Mouse (Mus musculus): ENCODE measurements at regions not wholly inside any gene's neighbourhood (a gene's known extent, or its start where the extent isn't known, plus 50 kb on each side); places are given as distances from the start of the nearest gene placed in this dataset.
"Not testable (repeated sequence)": the region's sequence is repeated elsewhere in the genome, so short reads cannot be mapped to it uniquely, and the experiment has no call there.

DNA sequence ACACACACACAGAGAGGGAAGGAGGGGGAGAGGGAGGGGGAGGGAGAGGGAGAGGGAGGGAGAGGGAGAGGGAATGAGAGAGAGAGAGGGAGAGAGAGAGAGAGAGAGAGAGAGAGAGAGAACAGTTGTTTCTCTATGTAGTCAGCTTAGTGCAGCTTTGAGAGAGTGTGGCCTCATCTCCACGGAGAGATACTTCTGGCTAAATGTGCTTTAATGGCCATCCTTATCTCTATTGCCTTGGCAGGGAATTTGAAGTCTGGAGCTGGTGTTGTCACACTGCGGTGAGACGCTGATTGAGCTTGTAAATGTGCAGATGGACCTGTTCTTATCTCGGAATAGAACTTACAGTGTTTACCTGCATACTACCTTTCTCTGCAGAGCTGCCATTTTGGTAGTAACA is 160.9 kb upstream of the Arglu1 start:
- DNase-seq (ENCODE audit: extremely low read depth, low read depth, low spot score), result no peak

DNA sequence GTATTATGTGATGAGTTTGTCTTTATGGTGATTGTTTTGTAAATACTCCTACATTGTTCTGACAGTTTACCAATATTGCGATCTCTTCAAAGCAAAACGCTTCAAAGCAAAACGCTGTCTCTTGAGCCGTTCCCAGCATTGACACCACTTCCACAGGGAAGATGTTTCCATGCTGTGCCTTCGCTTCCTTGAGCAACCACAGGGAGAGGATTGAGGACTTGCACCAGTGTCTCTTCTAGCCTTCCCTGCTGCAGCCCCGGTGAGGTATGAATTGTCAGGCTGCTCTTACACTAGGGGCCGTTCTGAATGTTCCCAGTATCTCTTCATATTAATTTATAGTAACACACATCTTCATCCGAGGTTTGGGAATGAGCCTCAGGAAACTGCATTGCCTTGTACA is 160.4 kb upstream of the Arglu1 start:
- DNase-seq (ENCODE audit: extremely low read depth, low read depth, low spot score), result no peak

DNA sequence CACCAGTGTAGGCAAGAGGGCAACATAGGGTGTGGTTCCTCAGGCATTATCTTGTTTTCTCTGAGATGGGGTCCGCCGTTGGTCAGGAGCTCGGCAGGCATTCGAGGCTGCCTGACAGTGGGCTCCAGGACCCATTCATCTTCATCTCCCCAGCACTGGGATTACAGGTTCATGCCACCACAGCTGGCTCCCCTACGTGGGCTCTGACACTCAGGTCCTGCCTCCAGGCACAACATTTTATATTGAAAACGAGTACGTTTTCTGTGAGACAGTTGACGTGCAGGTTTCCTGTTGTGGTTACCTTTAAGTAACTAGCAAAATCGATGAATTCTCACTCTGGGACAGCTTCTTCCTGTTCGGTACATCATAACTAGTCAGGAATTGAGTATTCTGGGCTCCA is 157.3 kb upstream of the Arglu1 start:
- no peak for DNase-seq (ENCODE audit: extremely low read depth, low read depth, low spot score)

DNA sequence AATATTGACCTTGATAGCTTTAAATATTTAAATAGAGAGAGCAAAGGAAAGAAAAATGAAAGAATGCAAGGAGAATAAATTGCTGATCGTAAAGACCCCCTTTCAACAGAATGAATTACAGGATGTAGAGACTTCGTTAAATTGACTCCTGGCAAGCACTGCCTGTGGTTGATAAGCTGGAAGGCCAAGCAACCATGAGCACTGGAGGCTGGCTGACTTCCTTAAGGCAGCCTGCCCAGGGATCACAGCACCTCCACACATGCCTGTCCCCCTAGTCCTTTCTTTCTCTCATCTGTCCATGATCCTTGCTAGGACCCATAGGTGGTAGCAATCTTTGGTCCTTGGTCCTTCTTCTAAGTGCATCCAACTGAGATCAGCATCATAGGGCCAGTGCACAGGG is 152.0 kb upstream of the Arglu1 start:
- DNase-seq (ENCODE audit: extremely low read depth, low read depth, low spot score), result no peak

DNA sequence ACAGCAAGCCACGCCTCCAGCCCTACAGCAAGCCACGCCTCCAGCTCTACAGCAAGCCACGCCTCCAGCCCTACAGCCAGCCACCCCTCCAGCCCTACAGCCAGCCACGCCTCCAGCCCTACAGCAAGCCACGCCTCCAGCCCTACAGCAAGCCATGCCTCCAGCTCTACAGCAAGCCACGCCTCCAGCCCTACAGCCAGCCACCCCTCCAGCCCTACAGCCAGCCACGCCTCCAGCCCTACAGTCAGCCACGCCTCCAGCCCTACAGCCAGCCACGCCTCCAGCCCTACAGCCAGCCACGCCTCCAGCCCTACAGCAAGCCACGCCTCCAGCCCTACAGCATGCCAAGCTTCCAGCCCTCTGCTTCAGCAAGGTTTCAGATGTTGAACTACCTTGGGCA is 145.8 kb upstream of the Arglu1 start:
- DNase-seq (ENCODE audit: extremely low read depth, low read depth, low spot score), result not testable (repeated sequence)

DNA sequence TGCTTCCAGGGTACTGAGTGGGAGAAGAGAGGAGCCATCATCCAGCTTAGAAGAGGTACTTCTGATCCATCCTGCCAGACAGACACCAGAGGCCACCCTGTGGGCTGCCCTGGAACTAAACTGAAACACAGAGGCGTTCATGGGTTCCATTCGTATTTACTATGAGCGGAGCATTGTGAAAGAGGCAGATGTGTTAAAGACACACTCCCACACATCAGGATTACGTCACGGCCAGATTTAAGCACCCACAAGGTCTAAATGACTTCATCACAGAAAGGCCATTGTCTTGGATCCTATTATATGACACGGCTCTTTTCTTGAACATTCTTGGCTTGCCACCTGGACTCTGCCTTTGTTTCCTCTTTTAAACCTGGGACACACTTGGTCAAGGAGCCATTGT is 141.0 kb upstream of the Arglu1 start:
- peak; percentile 46 for DNase-seq (ENCODE audit: extremely low read depth, low read depth, low spot score)

DNA sequence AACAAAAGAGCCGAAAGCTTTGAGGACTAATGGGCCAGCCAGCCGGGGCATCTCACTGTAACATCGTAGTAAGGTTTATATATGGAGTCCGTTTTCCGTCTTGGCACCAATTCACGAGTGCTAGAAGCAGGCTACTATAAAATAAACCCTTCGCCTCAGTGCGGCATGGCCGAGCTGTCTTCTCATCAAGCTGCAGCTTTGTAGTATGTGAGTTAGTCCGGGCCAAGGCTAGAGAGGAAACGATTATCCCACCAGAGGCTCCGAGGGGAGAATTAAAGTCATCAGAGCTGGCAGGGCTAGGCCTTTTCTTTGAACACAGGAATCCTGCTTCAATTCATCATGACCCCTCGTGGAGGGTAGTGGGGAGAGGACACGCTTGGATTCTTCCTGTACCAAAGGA is 138.9 kb upstream of the Arglu1 start:
- DNase-seq (ENCODE audit: extremely low read depth, low read depth, low spot score), result no peak

DNA sequence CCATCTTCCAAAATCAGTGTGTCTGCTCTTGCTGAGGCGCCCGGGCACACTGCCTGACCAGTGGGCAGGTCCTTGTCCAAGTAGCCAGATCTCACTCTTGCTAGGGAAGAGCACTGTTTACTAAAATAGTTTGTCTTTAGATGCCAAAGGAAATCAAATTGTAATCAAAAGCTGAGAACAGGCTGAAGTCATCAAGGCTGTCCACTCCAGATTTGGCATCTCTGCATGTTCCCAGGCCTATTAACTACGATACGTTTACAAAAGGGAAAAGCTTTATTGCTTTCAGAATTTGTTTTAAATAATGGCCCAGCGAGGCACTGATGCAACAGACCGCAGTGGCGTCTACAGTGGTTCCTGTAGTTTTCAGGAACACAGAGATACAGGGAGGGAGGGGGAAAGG is 137.2 kb upstream of the Arglu1 start:
- DNase-seq (ENCODE audit: extremely low read depth, low read depth, low spot score), result no peak

DNA sequence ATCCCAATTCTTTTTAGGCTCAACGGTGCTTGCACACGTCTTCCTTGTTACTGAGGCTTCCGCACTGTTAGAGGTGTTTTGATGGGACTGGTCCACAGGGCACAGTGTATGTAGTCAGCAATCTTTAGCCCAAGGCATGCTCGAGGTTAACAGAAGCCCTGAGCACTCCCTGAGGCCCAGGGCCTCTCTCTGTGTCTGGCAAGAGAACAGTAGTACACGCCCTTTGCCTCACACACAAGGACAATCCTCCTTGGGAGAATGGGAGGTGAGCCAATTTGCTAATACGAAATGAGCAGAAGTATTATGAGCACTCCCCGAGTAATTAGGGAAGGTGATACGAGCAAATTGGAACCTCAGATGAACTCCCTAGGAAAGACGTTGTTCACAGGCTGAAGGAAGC is 136.5 kb upstream of the Arglu1 start:
- DNase-seq (ENCODE audit: extremely low read depth, low read depth, low spot score), result no peak

DNA sequence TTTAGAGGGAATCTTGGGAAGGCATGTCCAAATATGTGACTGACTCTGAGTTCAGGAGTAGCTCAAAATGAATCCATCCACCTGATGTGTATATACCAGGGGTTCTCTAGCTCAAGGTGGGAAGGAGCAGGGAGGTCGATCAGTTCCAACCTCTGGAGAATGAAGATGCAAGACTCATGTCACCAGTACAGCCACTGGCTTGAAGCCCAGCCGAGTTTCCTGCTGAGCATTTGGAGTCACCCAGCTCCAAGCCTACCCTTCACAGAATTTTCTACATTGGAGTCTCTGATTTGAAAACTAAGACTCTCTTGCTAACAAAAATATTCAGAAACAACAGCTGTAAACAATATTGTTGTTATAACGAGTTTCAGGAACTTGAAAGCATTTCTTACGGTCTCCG is 134.6 kb upstream of the Arglu1 start:
- no peak for DNase-seq (ENCODE audit: extremely low read depth, low read depth, low spot score)

DNA sequence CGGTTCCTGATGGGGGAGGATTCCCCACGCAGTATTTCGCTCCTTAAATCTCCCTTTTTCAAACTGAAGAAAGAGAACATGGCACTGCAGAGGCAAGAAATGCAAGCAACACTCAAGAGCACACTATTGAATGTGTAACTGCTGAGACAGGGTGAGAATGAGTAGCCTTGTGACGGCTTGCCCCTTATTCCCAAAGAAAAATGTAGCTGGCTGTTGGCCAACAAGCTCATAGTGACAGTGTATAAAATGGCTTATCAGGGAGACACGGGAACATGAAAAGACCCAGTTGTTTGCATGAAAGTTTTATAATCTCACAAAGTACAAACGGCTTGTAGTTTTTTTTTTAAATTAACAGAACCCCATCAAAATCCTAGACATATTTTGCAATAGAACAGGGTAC is 130.8 kb upstream of the Arglu1 start:
- no peak for DNase-seq (ENCODE audit: extremely low read depth, low read depth, low spot score)

DNA sequence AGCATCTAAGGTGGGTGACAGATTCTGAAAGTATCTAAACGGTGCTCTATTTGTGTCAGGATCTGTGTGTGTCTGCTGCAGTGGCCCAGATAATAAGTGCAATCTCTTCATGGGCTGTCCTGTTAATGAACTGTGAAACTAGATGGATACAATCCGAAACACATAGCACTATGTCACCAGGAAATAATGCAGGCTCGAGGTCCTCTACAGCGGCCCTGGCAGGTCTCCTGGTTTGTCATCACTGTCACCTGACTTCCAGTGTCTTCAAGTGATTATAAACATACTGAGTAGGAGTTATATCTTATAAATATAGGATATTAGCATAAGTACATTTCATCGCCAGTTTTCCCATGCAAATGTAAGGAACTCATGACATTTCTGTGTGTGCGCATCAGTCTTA is 130.3 kb upstream of the Arglu1 start:
- DNase-seq (ENCODE audit: extremely low read depth, low read depth, low spot score), result no peak

DNA sequence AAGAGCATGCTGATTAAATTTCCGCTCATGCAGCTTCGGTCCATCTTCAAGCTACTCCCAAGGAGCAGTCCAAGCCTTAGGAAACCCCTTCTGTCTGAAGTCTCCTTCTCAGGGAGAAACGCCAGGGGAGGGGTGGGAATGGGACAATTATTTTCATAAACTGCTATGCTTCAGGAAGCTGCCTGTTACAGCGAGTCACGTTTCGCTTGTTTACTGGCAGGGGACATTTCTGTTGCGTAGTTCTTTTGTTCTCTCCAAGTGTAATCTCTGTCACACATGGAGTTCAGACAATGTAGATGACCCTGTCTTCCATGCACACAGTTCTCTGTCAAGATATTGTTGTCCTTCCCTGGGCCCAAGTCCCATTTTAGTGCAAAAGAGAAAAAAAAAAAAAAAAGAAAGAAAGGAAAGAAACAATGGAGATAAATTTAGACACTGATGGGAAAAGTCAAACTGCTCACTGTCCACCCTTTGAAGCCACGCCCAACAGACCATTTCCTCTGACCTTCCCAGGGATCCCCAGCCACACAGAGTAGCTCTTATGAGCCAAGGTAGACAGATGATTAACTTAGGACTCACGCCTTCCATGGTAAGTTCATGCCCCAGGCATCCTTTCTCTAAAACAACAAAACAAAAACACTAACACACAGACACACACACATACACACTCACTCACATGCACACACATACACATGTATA is 129.1 kb upstream of the Arglu1 start:
- DNase-seq (ENCODE audit: extremely low read depth, low read depth, low spot score), result no peak

DNA sequence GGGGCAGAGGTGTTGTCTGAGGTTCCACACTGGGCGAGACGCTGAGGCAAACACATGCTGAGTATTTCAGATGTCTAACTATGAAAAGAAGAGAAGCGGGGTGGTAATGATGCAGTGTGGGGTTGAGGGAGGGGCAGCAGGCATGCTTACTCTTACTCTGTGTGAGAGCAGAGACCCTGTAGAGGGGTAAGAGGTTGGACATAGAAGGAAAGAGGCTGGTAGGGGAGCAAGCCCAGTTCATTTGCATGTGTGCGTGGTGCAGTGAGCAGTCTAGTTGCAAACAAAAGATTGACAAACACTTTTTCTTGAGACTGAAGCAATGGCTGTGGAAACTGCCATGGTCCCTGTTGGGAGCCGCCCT is 122.5 kb upstream of the Arglu1 start:
- no peak for DNase-seq (ENCODE audit: extremely low read depth, low read depth, low spot score)

DNA sequence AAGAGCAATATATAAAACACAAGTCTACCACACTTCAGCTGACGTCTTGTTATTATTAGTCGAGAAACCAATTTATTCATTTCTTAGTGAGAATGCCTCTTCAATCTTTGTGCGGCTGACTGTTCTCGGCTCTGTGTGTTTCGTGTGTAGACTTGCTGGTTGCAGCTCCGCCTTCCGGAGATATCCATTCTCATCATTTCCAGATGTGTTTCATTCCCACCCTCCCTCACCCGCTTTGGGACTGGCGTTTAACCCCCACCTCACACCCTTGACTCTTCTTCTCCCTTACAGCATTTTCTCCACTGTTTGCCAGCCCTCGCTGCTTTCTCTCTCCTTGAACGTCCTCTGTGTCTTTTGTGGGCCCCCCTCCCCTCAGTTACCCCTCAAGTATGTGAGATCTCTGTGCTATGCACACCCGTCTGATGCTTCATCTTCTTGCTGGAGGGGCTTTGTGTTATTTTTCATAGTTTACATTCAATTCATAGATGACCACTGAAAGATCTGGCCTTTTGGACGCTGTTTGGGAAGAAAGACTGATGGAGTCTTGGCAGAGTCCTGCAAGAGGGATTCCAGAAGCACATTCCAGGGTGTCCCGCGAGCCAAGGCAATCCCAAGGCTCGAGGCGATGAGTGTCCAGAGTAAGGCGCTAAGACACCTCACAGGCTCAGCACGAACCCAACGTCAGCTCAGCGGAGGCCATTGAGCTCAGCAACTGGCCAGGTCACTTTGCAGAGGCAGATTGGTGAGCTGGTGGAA is 121.9 kb upstream of the Arglu1 start:
- DNase-seq (ENCODE audit: extremely low read depth, low read depth, low spot score), result no peak

DNA sequence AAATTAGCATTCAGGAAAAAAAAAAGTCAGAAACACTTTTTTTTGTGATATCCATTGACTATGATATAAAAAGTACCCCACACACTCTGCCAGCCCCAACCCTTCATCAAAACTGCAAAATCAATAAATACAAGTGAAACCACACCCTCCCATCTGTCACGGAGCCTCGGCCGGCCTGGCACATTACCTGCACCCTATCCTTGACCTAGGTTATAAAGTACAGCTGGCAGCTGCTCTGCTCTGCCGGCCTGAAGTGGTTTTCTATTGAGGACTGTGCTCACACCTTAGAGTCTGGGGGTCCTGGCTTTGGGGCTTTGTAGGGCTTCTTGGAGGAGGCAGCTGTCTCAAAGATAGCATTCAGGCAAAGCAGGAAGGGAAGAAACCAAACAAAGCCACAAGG is 120.6 kb upstream of the Arglu1 start:
- no peak for DNase-seq (ENCODE audit: extremely low read depth, low read depth, low spot score)

DNA sequence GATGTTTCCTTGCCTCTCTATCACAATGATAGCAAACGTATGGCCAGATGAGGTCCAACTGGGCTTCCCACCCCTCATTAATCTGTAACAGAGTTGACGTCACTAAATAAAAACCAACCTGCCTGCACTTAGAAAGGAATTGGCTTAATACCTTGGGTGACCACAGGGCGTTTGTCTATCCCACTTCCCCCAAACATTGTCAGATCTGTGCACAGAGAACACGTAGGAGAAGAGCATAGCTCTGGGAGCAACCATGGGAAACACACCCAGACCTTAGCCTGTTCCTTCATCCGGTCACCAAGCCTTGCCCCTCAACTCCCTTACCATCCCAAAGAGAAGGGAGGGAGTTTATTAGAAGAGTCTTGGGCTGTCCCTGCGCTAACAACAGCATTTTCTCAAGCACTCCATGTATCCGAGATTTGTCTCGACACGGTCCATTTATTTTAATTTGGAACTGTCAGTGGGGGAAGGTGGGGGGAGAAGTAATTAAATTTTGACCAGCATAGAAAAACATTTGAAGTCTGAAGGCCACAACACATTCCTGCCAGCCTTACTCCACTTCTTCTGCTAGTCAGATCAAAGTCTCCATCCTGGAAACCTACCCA is 119.6 kb upstream of the Arglu1 start:
- DNase-seq (ENCODE audit: extremely low read depth, low read depth, low spot score), result no peak

DNA sequence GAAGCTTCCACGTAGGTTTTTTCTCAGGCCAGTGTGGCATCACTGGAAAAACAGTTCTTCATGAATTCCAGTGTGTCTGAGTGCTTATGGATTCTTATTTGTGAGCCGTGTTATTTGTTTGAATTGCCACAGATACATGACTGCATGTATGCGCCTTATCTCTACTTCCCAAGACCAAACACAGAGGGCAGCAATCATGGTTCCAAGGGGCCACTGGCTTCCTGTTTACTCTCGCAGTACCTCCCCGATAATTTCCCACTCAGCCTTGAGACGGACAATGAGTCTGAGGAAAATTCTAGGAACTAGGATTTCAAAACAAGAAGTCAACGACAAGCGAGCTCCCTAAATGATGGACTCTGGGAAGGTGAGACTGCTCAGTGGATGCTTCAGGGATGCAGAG is 119.0 kb upstream of the Arglu1 start:
- DNase-seq (ENCODE audit: extremely low read depth, low read depth, low spot score), result no peak

DNA sequence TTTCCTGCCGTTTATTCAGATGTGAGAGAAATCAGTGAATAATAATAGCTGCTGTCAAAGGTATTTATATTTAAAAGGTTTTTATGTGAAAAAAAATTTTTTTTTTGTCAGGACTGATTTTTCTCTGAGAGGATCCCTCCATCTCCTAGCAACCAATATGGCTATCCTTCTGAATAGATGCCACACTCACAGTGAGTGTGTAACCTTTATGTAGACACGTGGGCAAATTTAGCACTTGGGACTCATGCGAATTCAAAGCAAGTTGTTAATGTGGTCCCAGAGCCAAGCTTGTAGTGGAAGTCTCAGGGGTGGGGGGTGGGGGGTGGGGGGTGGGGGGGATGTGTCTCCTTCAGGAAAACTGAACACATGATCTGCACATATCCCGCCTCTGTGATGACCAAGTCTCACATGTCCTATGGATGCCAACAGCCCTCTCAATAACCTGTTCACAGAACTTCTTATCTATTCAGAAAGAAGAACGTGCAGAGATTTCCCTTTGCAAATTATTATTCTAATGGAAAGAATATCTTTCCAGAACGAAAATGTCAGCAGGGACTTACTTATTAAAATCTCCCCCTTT is 112.5 kb upstream of the Arglu1 start:
- no peak for DNase-seq (ENCODE audit: extremely low read depth, low read depth, low spot score)

DNA sequence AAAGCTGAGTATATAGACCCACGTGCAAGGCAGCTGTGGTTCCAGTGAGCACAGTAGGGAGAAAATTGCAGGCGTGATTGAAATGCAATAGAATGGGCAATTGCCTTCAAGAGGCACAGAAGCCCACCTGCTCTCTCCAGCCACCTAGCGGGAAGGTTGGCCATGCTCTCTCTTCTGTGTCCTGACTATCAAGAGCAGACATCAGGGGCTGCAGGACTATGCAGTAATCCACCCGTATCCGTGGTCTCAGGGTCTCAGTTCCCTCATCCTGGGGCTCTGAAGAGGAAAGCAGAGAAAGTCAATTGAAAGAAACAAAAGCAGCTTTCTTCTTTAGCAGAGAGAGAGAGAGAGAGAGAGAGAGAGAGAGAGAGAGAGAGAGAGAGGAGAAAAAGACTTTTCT is 112.0 kb upstream of the Arglu1 start:
- no peak for DNase-seq (ENCODE audit: extremely low read depth, low read depth, low spot score)

DNA sequence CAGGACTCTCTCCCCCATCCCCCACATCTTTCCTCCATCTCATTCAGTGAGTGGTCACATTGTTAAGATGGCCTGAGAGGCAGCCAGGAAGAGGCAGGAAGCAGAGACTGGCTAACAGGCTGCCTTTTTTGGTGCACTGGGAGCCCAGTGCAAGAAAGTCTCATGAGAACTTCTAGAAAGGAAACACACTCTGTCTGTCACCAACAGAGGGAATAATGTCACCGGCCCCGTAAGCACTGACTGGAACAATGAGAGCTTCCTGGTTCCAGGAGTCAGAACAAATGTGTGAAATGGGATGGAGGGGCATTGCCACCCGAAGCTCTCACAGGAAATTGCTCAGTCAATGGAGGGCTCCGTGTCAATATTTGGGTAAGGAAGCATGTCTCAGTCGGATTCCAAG is 111.3 kb upstream of the Arglu1 start:
- DNase-seq (ENCODE audit: extremely low read depth, low read depth, low spot score), result no peak

DNA sequence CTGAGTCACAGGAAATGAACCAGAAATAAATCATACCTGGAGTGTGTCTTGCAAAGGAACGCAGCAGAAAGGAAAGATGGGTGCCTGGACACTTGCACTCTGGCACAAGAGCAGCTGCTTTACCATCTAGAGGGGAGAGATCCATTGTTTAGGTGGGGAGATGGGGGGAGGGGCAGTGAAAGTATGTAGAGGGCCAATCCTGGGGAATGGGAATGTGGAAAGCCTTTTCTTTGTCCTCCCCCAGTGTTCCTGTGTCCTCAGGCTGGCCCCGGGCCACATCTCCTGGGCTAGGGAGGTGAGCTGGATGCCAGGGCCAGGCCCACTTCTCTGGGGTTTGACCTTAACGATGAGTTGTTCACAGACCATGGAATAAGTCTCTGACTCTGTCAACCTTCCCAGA is 107.2 kb upstream of the Arglu1 start:
- no peak for DNase-seq (ENCODE audit: extremely low read depth, low read depth, low spot score)

All from fat pad, adult 2 months (tissue).